Mouse (Mus musculus): ENCODE measurements around the gene Pacrg. TPM values are rescaled to one million over a fixed set of nuclear protein-coding genes. Genes with fewer than 3 reads are reported as not detected.

Gene Pacrg
- total RNA-seq, 2 experiments from 2014 or later, result 19.9 to 23.8 TPM

DNA sequence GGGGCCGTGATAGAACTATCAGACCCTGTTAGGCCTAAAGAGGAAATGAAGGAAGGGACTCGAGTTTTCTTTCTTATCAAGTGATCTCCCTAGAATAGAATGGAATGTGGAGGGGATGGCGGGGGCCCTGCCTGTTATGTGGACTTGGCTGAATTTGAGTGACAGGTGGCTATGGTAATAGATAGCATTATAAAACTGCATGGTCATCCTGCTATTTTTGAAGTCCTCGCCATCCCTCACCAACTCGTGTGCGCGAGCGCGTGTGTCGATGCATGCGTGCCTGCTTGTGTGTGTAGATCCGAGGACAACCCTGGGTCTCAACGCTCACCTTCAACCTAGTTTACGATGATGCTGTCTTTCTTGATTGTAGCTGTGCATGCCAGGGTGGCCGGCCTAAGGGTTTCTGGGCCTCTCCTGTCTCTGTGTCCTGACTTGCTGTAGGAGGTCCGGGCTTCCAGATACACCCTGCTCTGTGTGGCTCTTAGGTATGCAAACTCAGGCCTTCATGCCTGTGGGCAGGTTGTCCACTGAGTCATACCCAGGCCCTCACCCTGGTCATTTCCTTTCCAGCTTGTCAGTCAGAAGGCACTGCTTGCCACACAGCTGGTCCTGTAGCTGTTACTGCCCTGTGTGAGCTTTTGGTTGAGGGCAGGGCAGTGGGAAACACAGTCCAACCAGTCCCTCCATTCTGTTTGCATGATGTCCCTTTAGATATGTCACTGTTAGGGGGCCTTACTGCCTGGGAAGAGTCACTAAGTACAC lies 287.6 kb downstream of the Pacrg start:
- no peak for DNase-seq (ENCODE audit: low spot score in 2 of 2)

DNA sequence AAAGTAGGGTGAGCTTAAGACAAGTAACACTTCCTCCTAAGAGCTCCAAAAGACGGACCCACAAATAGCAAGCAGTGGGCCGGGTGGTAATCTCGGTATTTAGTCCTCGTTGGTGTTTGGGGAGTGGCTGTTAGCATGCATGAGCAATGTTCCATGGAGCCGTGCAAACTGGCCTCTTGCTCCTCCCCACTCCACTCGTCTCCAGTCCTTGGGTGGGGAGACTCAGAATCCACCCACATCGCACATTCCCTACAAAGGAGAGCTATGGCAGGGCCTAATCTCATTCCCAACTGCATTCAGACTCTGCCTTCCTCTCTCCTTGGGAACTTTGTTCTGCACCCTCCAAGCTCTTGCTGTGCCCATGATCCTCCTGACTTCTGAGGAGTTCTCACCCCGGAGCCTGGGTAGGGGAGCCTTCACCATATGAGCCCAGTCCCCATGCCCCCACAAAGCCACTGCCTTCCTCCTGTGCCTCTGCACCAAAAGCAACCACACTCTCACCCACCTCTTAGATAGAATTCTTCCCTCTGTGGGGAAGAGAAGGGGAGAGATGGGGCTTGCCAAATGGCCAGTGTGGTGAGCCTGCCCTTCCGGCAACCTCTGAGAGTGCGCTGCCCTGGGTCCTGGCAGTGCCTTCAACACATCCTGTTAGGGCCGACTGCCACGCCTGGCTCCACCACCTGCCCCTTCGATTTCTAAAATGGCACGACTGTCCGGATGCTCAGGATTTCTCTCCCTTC lies 289.2 kb downstream of the Pacrg start:
- DNase-seq (ENCODE audit: low spot score in 2 of 2), result no peak

DNA sequence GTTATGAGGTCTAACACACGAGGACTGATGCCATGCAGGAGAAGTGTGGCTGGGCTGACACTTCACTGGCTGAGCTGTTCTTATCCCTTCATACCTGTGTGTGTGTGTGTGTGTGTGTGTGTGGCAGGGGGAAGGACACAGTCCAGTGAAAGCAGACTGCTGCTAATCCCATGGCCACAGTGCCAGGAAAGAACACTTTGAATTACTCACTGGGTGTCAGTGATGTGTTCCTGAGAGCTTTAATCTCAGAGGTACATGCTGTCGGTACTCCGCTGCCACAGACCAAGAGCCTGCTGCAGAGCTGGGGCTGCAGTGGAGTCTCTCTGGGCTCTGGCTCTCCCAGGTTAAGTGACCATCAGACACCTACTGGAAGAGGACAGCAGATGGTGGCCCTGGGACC lies 290.3 kb downstream of the Pacrg start:
- DNase-seq (ENCODE audit: low spot score in 2 of 2), result no peak

DNA sequence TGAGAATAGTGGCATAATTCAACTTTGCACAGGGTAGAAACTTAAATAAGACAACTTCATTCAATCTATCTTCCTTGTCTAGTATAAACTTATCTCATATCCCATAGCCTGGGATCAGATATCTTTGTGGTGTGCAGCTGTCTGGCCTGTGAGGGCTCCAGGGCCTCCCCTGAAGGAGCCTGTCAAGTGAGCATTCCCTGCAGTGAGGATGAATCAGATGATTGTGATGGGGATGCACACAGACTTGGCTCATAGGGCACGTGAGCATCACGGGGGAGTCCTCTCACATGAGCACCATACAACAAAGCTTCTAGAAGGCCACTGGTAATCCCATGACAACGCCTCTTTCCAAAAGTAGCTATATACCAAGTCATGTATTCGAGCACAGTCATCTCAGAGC lies 291.1 kb downstream of the Pacrg start:
- no peak for DNase-seq (ENCODE audit: low spot score in 2 of 2)

DNA sequence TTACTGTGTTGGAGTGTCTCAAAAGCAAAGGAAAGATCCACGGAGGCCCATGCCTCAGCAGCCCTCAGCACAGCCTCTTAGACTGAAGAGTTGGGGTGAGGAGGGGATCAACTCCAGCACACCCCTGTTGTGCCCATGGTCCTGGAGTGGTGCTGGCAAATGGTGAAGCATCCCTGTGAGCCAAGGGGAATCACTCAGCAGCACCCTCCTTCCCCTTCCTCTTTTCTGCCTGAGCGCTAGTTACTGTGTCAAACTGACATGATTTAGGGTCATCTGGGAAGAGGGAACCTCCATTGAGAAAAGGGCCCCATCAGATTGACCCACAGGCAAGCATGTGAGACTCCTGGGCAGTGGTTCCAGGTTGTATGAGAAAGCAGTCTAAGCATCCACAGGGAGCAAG lies 299.3 kb downstream of the Pacrg start:
- no peak for DNase-seq (ENCODE audit: low spot score in 2 of 2)

DNA sequence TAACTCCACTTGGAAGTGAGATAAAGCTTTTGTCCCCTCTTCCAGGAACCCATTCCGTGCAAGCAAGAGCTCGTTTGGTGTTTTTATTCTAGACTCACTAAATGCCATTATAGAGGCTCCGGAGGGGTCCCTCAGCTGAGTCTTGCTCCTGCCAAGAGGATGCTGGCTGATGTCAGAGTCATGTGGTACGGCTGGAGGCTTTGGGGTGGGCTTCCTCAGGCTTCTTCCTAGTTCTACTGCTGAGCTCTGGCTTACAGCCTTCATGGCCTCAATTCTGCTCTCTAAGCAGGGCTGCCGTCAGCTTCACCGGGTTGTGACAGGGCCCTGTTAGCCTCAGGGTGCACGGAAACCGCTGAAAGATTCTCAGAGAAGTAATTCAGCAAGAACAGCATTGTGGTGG lies 305.9 kb downstream of the Pacrg start:
- DNase-seq (ENCODE audit: low spot score in 2 of 2), result no peak

DNA sequence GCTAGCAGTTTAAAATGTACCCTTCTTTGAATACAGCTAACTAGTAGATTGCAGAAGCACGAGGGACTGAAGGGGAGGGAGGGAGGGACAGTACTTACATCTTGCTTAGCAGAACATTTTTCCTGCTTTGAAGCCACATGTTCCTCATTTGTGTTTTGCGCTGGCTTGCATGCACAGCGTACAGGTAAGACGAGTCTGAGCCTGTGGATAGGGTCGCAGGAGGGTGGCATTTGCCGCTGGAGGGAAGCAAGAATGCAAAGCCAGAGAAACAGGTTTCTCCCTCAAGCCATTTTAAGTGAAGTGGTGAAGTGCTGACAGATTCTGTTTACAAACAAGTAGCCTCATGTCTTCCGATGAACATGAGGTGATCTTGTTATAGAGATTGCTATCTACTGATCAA lies 306.6 kb downstream of the Pacrg start:
- DNase-seq (ENCODE audit: low spot score in 2 of 2), result no peak

DNA sequence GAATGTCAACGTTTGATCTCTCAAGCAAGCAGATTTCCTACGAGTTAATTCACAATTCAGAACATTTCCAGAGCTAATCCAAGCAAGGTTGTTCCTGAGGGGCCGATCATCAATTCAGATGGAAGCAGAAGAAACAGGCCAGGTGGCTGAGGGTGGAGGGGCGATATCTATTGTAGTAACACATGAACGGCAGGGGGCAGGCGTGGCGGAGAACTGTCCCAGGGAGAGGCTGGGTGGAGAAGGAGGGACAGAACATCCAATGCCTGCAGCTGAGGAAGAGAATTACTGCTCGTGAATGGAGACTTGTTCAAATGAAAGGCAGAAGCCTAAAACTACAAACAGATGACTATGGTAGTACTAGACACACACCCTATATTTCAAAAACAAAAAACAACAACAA lies 309.1 kb downstream of the Pacrg start:
- DNase-seq (ENCODE audit: low spot score in 2 of 2), result peak in 1 of 2 experiments; percentile 68

DNA sequence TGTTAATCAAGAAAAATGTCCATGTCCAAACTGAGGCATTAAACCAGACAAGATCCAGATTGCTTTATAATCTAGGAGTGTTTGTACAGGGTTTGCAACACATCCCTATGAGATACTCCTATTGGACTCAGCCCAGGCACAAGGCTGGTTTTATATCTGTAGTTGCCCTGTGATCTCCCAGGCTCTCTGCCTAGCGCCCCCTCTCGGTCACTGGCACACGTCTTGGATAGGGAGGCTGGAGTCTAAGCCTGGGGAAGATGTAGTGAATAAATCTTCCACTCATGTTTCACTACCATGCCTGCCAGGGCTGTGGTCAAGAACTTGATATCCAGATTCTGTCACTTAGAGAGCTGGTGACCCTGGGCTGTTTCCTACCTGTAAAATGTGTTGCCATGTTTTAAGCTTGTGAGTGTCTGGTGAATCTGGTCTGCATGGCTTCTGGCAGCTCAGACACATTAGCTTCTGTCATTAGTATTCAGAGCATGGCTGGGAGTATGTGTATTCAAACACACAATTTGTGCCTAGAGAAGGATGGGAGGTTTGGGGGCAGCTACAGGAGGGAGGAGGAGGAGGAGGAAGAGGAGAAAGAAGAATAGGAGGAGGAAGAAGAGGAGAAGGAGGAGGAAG lies 310.7 kb downstream of the Pacrg start:
- DNase-seq (ENCODE audit: low spot score in 2 of 2), result no peak

DNA sequence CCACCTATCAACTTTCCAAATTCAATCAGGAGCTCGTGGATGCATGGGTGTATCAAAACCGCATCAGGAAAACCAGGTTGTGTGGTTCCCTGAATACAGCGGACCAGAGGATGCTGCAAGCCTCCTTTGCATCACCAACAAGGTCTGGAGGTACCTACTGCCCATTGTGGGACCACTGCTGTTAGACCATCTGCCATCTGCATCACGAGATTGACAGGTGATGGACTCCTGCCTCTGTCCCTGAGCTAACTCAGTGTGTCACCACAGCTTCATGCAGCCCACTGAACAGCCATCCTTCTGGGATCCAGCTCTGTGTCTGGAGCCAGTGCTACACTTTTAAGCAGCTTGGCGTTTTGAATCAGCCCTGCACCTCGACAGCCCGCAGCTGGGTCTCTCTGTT lies 318.8 kb downstream of the Pacrg start:
- no peak for DNase-seq (ENCODE audit: low spot score in 2 of 2)

DNA sequence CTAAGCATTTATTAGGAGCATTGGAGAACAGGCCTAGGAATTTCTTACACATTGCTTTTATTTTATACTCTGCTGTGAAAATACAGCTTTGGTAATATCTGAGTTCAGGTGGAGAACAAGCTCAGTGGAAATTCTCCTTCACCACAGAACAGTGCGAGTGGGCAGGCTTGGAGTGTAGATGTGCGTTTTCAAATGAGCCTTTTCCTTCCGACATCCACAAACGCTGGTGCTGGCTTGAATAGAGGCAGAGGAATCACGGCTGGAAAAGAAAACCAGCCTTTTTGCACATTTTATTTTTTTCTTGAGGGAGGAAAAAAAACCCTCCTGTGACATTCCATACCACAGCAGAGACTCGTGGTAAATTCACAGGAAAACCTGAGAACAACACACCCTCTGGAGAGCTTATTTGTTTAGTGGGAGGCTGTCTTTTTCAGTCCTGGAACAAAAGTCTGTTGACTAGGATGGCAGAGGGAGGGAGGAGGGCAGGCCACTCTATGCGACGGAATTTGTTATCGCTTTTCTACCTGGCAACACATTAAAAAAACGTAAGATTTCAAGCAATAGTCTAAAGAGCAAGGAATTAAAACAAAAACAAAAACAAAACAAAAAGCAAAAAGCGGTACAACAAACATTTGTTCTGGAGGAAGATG lies 320.5 kb downstream of the Pacrg start:
- no peak for DNase-seq (ENCODE audit: low spot score in 2 of 2)

DNA sequence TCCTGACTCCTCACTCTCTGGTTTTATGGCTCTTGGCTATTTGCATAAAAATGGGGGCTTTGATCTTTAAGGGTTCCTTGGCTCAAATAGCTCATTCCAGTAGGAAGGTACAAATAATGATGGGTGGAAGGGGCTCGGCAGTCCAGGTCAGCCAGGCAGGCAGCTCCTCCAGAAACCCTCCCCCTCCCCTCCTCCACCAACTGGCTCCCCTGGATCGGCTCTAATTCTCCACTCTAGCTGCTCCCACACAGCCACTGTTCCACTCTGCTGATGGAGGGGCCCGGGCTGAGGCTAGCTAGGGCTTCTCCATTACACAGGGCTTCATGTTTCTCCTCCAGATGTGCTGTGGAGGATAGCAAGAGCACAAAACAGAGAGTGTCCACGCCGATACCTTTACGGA lies 325.3 kb downstream of the Pacrg start:
- DNase-seq (ENCODE audit: low spot score in 2 of 2), result no peak

DNA sequence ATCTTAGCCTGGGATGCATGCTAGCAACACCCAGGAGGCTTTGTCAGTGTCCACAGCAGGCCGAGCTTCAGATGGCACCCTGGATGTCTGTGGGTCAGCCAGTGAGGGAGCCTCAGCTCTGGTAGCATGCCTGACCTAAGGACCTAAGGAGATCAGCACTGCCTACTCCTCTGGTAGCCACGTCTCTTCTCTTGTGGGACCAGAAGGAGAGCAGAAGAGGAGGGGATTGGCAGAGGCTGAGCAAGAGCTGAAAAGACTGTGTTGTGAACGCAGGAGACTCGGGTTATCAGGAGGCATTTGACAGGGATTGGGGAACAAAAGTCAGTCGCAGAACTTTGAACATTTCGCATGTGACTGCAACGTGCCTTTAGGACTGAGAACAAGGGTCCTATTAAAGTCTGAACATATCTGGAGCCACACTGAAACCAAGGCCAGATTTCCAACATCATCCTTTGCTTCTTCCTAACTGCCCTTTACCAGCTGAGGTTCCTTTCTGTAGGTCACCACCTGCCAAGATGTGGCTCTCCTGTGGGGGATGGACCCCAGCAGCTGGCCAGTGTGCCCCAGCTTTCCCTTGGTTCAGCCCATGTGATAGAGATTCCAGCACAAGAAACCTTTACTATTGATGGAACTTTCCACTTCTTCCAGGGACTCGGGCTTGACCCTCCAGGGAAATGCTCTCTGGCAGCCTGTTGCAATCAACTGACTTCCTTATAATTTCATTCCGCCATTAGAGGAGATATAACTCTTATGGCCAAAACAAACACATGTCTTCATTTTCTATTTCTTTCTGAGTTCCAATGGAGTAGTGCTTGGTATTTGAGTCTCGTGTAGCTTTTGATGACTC lies 329.0 kb downstream of the Pacrg start:
- no peak for DNase-seq (ENCODE audit: low spot score in 2 of 2)

DNA sequence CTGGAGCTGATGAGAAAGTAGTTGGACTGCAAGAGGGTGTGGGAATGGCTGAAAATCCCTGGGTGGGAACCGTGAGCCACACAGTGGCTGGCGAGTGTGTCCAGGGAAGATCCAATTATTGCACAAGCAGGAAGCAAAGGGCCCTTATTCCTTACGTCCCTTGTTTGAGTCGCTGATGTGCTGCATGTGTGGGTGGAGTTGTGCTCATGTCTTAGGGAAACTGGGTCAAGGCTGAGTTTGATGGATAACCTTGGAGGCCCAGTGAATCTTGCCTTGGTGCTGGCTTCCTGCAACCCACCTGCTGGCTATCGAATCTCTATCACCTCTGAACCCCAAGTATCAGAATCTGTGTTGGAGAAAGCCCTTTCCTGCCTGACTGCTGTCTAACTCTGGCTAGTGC lies 329.6 kb downstream of the Pacrg start:
- DNase-seq (ENCODE audit: low spot score in 2 of 2), result no peak

DNA sequence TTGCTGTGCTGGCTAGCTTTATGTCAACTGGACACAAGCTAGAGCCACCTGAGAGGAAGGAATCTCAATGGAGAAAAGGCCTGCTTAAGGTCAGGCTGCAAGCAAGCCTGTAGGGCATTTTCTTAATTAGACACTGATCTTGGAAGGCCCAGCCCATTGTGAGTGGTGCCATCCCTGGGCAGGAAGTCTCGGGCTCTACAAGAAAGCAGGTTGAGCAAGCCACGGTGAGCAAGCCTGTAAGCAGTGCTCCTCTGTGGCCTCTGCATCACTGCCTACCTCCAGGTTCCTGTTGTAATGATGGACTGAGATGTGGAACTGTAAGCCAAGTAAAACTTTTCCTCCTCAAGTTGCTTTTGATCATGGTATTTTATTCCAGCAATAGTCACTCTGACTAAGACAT lies 332.0 kb downstream of the Pacrg start:
- no peak for DNase-seq (ENCODE audit: low spot score in 2 of 2)

DNA sequence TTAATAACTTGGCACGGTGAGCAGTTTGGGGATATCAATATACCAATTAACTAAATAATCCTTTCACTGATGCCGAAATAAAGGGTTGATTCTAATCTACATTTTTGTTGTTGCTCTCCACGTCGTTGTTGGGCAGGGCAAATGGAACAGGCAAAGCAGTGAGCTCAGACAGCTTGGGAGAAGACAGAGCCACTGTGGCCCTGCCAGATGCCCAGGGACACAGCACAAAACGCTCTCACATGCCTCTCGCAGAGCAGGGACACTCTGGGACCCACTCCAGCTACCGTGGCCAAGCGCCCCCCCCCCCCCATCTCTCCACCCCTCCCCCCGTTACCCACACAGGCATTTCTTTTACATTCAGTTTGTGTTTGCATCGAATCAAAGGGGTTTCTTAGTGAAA lies 332.6 kb downstream of the Pacrg start:
- peak; percentile 48 to 79 for DNase-seq (ENCODE audit: low spot score in 2 of 2)

DNA sequence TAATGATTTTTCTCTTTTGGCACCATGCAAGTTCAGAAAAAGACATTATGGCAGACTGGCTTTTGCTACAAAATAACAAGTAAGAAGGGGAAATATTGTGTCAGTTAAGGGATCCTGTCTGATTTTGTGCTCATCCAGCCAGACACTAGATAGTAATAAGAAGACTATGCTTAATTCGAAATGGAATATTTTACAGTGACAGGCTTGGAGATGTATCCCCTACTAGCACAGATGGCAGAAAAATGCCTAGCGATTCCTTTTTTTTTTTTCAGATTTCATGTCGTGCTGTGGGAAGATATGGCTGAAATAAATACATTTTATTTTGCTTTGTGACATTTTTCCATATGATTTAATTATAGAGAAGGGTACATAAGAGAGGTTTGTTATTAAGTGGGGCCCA lies 333.2 kb downstream of the Pacrg start:
- DNase-seq (ENCODE audit: low spot score in 2 of 2), result no peak

DNA sequence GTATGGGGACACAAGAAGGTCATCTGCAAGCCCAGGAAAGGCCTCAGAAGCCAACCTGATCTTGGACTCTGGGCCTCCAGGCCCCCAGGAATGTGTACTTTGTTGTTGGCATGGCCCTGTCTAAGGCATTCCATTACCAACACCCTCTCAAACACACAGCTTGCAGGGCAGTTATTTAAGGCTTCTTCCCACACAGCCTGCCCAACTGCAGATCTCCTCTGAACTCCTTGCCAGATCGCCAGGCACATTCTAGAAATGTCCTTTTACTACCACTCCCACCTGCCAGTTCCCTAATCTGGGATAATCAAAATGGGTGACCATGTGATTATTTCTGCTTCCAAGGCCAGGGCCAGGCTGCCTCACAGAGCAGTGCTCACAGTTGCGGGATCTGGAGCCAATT lies 338.7 kb downstream of the Pacrg start:
- no peak for DNase-seq (ENCODE audit: low spot score in 2 of 2)

DNA sequence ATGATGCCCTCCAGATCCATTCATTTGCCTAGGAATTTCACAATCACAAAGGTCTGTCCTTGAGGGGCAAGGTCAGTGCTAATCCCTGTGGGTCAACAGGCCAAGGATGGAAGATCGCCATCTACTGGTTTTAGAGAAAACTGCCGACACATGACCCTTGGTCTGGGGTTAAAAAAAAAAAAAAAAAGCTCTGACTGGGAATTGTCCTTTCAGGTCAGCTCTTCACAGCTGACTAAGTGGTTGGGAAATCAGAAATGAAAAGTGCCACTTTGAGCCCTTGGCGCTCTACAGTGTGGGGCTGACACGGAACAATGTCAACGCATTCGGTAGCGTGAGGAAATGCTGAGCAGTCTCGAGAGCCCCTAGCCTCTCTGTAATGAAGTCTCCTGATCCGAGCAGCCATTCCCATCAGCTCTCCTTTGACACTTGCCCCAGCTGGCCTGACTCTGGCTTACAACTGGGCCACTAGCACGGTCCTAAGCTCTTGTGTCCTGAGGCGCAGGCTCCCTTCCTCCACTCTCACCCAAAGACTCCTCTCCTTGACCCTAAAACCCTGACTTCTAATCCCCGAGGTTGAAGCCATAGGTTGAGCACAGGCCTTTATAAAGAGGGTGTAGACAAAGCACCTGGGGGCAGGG lies 339.2 kb downstream of the Pacrg start:
- DNase-seq (ENCODE audit: low spot score in 2 of 2), result no peak

DNA sequence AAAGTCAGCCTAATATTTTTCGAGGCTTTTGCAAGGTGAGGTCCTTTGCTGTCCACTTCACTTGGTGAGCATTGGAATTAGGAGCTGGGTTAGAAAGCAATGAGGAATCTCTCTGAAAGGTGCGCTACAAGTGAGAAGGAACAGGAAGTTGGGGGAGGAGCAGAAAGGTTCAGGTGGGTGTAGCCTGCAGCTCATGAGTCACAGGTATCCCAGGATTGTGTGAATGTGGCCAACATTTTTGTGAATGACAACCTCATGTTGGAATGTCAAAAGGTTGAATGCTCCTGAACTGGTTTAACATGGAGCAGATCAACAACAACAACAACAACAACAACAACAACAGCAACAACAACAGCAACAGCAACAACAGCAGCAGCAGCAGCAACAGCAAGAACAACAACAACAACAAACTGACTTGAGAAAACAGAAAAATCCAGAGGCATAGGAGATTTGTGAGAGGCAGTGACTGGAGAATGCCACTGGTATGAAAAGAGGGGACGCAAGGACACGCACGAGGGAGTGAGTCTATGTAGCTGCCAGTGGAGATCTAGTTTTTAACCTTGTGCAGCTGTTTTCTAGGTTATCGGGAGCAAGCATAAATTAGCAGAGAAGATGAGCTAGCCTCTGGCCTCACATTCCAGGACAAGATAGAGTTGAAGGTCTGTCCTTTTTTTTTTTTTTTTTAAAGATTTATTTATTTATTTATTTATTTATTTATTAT lies 341.0 kb downstream of the Pacrg start:
- DNase-seq (ENCODE audit: low spot score in 2 of 2), result no peak

Data from layer of hippocampus, adult 18-20 months (tissue).